Mouse (Mus musculus) heart, embryonic 11.5 days (tissue): ENCODE measurements around the gene Hrct1. TPM values are rescaled to one million over a fixed set of nuclear protein-coding genes. Genes with fewer than 3 reads are reported as not detected.
A peak's percentile ranks its signal among the peaks of the same experiment; 100 is the strongest.

Source experiments
- ATAC-seq: fragments of 200-750 bp; cut with Nextera tagmentation; replicated peaks from 2 replicates; pipeline ENCODE4 v1.8.0; 2017; ENCODE audit warnings: moderate library complexity; ENCODE audit not compliant: insufficient number of reproducible peaks, low FRiP score, low TSS enrichment
- H3K27ac ChIP-seq: fragments of 300-500 bp; sonication (generic); 2 replicates; pipeline ENCODE4 v1.5.1; 2014; ENCODE audit warnings: mild to moderate bottlenecking, low read depth, low read length
- H3K27me3 ChIP-seq: fragments of 300-500 bp; sonication (generic); 2 replicates; pipeline ENCODE4 v1.6.1; 2014; ENCODE audit warnings: mild to moderate bottlenecking, low read length, mixed read lengths; ENCODE audit not compliant: control insufficient read depth, insufficient read depth
- H3K36me3 ChIP-seq: fragments of 300-500 bp; sonication (generic); 2 replicates; pipeline ENCODE4 v1.6.1; 2014; ENCODE audit warnings: mild to moderate bottlenecking, low read length, moderate library complexity, mixed read lengths; ENCODE audit not compliant: control insufficient read depth, insufficient read depth
- H3K4me1 ChIP-seq: fragments of 300-500 bp; sonication (generic); 2 replicates; pipeline ENCODE4 v1.6.1; 2014; ENCODE audit warnings: low read length; ENCODE audit not compliant: control insufficient read depth, insufficient read depth
- H3K4me2 ChIP-seq: fragments of 300-500 bp; sonication (generic); 2 replicates; pipeline ENCODE4 v1.6.1; 2014; ENCODE audit warnings: mild to moderate bottlenecking, moderate library complexity
- H3K4me3 ChIP-seq: fragments of 300-500 bp; sonication (generic); 2 replicates; pipeline ENCODE4 v1.5.1; 2014; ENCODE audit warnings: low read depth, low read length
- H3K9ac ChIP-seq: fragments of 300-500 bp; sonication (generic); 2 replicates; pipeline ENCODE4 v1.6.1; 2014; ENCODE audit warnings: mild to moderate bottlenecking, low read depth, low read length, moderate library complexity
- H3K9me3 ChIP-seq: fragments of 300-500 bp; sonication (generic); replicated peaks from 2 replicates; pipeline ENCODE4 v1.6.1; 2016; ENCODE audit warnings: low read length; ENCODE audit not compliant: control insufficient read depth
- WGBS: fragments of 180-500 bp; shearing (Covaris S2); extraction: QIAGEN DNeasy Blood & Tissue Kit; methylation state at CpG from one replicate; pipeline ENCODE4 v1.1.7; 2014; ENCODE audit not compliant: insufficient replicate concordance; 5-methylcytosine and 5-hydroxymethylcytosine counted together
- polyA plus RNA-seq: library from polyadenylated mRNA; unstranded; fragments of >200 nt; fragmentation: Nextera tagmentation; extraction: Ambion mirVana; gene quantifications from 2 replicates; pipeline ENCODE4 v1.2.1, GENCODE M21; 2014

Gene Hrct1
- polyA plus RNA-seq, 1 experiment from 2014 or later: 0.99 TPM

GRCm38 (mm10) chr4:43757213-43757612 is 30.2 kb downstream of the Hrct1 start:
- 39% methylated on average over 6 of the region's 6 CpGs for WGBS

GRCm38 (mm10) chr4:43759571-43760418 is 32.8 kb downstream of the Hrct1 start:
- no peak for ATAC-seq
- H3K27ac ChIP-seq: no peak overlapping the region

More at GRCm38 (mm10) chr4:43757213-43757612, 30.2 kb downstream of the Hrct1 start:
- H3K9me3 ChIP-seq: no peaks in the 10 kb centered on the region
- H3K4me1 ChIP-seq: peaks cover 7% of the 10 kb centered on the region; the same call in 1 of the 2 replicates
- no peaks in the 10 kb centered on the region for H3K36me3 ChIP-seq
- no peak overlapping the region for H3K4me3 ChIP-seq
- peak overlapping the region; percentile 35; the same call in 1 of the 2 replicates for H3K27ac ChIP-seq
- no peak for ATAC-seq
- no peaks in the 10 kb centered on the region for H3K27me3 ChIP-seq
- no peak overlapping the region for H3K9ac ChIP-seq
- no peak overlapping the region for H3K4me2 ChIP-seq

GRCm38 (mm10) chr4:43760460-43760859 is 33.5 kb downstream of the Hrct1 start:
- Histone ChIP-seq H3K4me3 (no peak overlapping the region), H3K4me2 (no peak overlapping the region), H3K9ac (no peak overlapping the region), H3K27ac (no peak overlapping the region), H3K36me3 (no peaks in the 10 kb centered on the region), H3K9me3 (no peaks in the 10 kb centered on the region), H3K27me3 (no peaks in the 10 kb centered on the region), H3K4me1 (peaks cover 7% of the 10 kb centered on the region; the same call in 1 of the 2 replicates)
- no peak for ATAC-seq
- WGBS: 72% methylated on average over 10 of the region's 10 CpGs

More at GRCm38 (mm10) chr4:43759571-43760418, 32.8 kb downstream of the Hrct1 start:
- no peak overlapping the region for H3K9ac ChIP-seq
- H3K4me3 ChIP-seq: no peak overlapping the region
- H3K4me2 ChIP-seq: no peak overlapping the region
- WGBS: 79% methylated on average over 21 of the region's 21 CpGs
- H3K27me3 ChIP-seq: no peaks in the 10 kb centered on the region
- peaks cover 7% of the 10 kb centered on the region; the same call in 1 of the 2 replicates for H3K4me1 ChIP-seq
- H3K9me3 ChIP-seq: no peaks in the 10 kb centered on the region
- no peaks in the 10 kb centered on the region for H3K36me3 ChIP-seq

GRCm38 (mm10) chr4:43761336-43761735 is 34.3 kb downstream of the Hrct1 start:
- H3K9me3 ChIP-seq: no peaks in the 10 kb centered on the region
- no peak overlapping the region for H3K27ac ChIP-seq
- no peak for ATAC-seq
- H3K27me3 ChIP-seq: no peaks in the 10 kb centered on the region
- WGBS: 67% methylated on average over 2 of the region's 2 CpGs
- no peaks in the 10 kb centered on the region for H3K36me3 ChIP-seq
- H3K9ac ChIP-seq: no peak overlapping the region
- H3K4me2 ChIP-seq: no peak overlapping the region
- peaks cover 7% of the 10 kb centered on the region; the same call in 1 of the 2 replicates for H3K4me1 ChIP-seq
- H3K4me3 ChIP-seq: no peak overlapping the region

GRCm38 (mm10) chr4:43763410-43763809 is 36.4 kb downstream of the Hrct1 start:
- H3K4me2 ChIP-seq: peak overlapping the region; percentile 29
- no peaks in the 10 kb centered on the region for H3K9me3 ChIP-seq
- 20% methylated on average over 7 of the region's 7 CpGs for WGBS
- no peak overlapping the region for H3K27ac ChIP-seq
- no peaks in the 10 kb centered on the region for H3K27me3 ChIP-seq
- no peak overlapping the region for H3K4me3 ChIP-seq
- no peaks in the 10 kb centered on the region for H3K4me1 ChIP-seq
- no peaks in the 10 kb centered on the region for H3K36me3 ChIP-seq
- no peak overlapping the region for H3K9ac ChIP-seq
- ATAC-seq: no peak

GRCm38 (mm10) chr4:43768341-43768740 is 41.4 kb downstream of the Hrct1 start:
- H3K4me1 ChIP-seq: no peaks in the 10 kb centered on the region; the same call in 1 of the 2 replicates
- no peak overlapping the region for H3K4me2 ChIP-seq
- no peak overlapping the region for H3K4me3 ChIP-seq
- no peak overlapping the region for H3K9ac ChIP-seq
- no peaks in the 10 kb centered on the region for H3K27me3 ChIP-seq
- no peak for ATAC-seq
- no peaks in the 10 kb centered on the region for H3K36me3 ChIP-seq
- H3K27ac ChIP-seq: no peak overlapping the region
- 69% methylated on average over 5 of the region's 5 CpGs for WGBS
- no peaks in the 10 kb centered on the region for H3K9me3 ChIP-seq

GRCm38 (mm10) chr4:43769374-43769773 is 42.4 kb downstream of the Hrct1 start:
- Histone ChIP-seq H3K27me3 (no peaks in the 10 kb centered on the region), H3K36me3 (no peaks in the 10 kb centered on the region), H3K9me3 (no peaks in the 10 kb centered on the region), H3K27ac (no peak overlapping the region), H3K4me2 (no peak overlapping the region), H3K4me3 (no peak overlapping the region), H3K9ac (no peak overlapping the region), H3K4me1 (no peaks in the 10 kb centered on the region; the same call in 1 of the 2 replicates)
- ATAC-seq: no peak
- WGBS: 86% methylated on average over 2 of the region's 2 CpGs

GRCm38 (mm10) chr4:43770909-43771308 is 43.9 kb downstream of the Hrct1 start, which contains the start of gene Olfr159:
Gene Olfr159, minus strand, starts transcription at chr4:43771009.
- ATAC-seq: no peak
- no peaks in the 10 kb centered on the region for H3K27me3 ChIP-seq
- H3K36me3 ChIP-seq: no peaks in the 10 kb centered on the region
- H3K4me3 ChIP-seq: no peak within 1 kb of the TSS
- no peak within 1 kb of the TSS for H3K4me2 ChIP-seq
- H3K27ac ChIP-seq: no peak within 1 kb of the TSS
- WGBS: 68% methylated on average over 6 of the region's 6 CpGs
- no peaks in the 10 kb centered on the region for H3K9me3 ChIP-seq
- H3K9ac ChIP-seq: no peak within 1 kb of the TSS
- no peaks in the 10 kb centered on the region; the same call in 1 of the 2 replicates for H3K4me1 ChIP-seq
